Mouse (Mus musculus) small intestine, adult 2 months (tissue): Measurements from ENCODE around the gene Lst1. TPM values are rescaled to one million over a fixed set of nuclear protein-coding genes. Genes with fewer than 3 reads are reported as not detected.
A peak's percentile ranks its signal among the peaks of the same experiment; 100 is the strongest.

Source experiments
- H3K27ac ChIP-seq: fragments of 200-500 bp; 2 replicates; pipeline ENCODE4 v1.5.1; 2012; ENCODE audit warnings: low read depth, low read length, control low read depth, inconsistent platforms; ENCODE audit not compliant: insufficient read depth
- H3K27me3 ChIP-seq: fragments of 200-500 bp; 2 replicates; pipeline ENCODE4 v1.6.1; 2012; ENCODE audit warnings: mild to moderate bottlenecking, moderate library complexity, low read length, inconsistent platforms; ENCODE audit not compliant: control insufficient read depth, insufficient read depth
- H3K36me3 ChIP-seq: fragments of 200-500 bp; 2 replicates; pipeline ENCODE4 v1.6.1; 2012; ENCODE audit warnings: mild to moderate bottlenecking, low read length, control low read depth, inconsistent platforms; ENCODE audit not compliant: control insufficient read depth, insufficient read depth
- H3K4me1 ChIP-seq: fragments of 200-500 bp; 2 replicates; pipeline ENCODE4 v1.6.1; 2012; ENCODE audit warnings: low read length, inconsistent platforms, mixed read lengths; ENCODE audit not compliant: control insufficient read depth, insufficient read depth, insufficient read length
- H3K4me3 ChIP-seq: fragments of 200-500 bp; 2 replicates; pipeline ENCODE4 v1.5.1; 2012; ENCODE audit warnings: low read depth, mild to moderate bottlenecking, control low read depth, inconsistent platforms, low read length, moderate library complexity
- CTCF ChIP-seq: fragments of 200-500 bp; IDR thresholded peaks from 2 replicates; pipeline ENCODE4 v1.5.1; 2012; ENCODE audit warnings: low read depth, mild to moderate bottlenecking, control low read depth, inconsistent platforms, low read length, moderate library complexity, mixed read lengths; ENCODE audit not compliant: insufficient replicate concordance, insufficient read length; ENCODE audit errors: extremely low read depth
- POLR2A ChIP-seq: fragments of 200-500 bp; IDR thresholded peaks from 2 replicates; pipeline ENCODE4 v1.6.1; 2012; ENCODE audit warnings: low read depth, mild to moderate bottlenecking, control low read depth, inconsistent platforms, low read length, moderate library complexity
- WGBS: fragments of 180-500 bp; shearing (Covaris S2); methylation state at CpG from one replicate; pipeline ENCODE4 v1.1.7; 2018; 5-methylcytosine and 5-hydroxymethylcytosine counted together
- polyA plus RNA-seq: library from polyadenylated mRNA; depleted of rRNA; stranded (reverse); fragments of >200 nt; gene quantifications from 2 replicates; pipeline ENCODE4 v1.2.3, GENCODE M21; 2012

Gene Lst1
- polyA plus RNA-seq, 1 experiment = 18.8 TPM

DNA sequence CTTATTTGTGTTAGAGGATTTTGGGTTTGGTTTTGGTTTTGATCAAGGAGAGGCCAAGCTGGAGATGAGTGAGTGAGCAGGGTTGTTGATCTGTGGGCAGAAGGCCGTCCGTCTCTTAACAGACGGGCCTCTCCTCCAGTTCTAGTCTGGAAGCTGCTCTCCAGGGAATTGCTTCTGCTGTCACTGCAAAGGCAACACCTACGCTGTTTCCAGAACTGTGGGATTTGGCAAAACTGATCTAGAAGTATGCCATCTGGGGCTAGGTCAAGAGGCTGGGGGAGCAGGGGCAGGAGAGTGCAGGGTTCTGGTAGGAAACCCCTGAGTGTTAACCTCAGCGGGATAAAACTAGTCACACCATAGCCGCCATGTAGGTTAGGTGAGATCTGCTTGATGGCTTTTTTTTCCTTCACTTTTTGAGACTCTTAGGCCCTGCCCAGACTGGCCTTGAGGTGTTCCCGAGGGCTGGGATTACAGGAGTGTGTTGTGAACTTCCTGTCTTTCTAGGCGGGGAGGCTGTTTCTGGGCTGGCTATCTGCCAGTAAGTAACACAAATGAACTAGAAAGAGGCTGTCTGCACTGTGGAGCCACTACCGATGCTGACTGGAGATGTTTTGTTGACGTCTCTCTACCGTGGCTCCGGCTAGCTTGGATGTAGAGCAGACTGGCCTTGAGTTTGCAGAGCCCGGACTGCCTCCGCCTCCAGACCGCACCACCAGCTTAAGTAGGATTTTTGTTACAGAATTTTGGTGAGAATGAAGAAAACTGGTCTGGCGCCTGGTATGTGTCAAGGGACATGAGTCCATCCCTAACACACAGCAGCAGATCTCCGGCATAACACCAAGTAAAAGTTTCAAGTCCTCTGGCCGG lies 45.1 kb upstream of the Lst1 start, which contains the start of gene Atp6v1g2:
TSS of gene Atp6v1g2 (plus strand) at position 547 of the 867 bp plus-strand sequence.
- Histone ChIP-seq H3K4me3 (peak within 1 kb of the TSS; percentile 26), H3K36me3 (peaks cover 19% of the 10 kb centered on the region), H3K27ac (peak within 1 kb of the TSS; percentile 86), H3K4me1 (peaks cover 9% of the 10 kb centered on the region), H3K27me3 (no peaks in the 10 kb centered on the region)
- 28% methylated on average over 18 of the region's 18 CpGs for WGBS
- TF ChIP-seq POLR2A (no peak), CTCF (no peak; the same call in 1 of the 2 replicates)

DNA sequence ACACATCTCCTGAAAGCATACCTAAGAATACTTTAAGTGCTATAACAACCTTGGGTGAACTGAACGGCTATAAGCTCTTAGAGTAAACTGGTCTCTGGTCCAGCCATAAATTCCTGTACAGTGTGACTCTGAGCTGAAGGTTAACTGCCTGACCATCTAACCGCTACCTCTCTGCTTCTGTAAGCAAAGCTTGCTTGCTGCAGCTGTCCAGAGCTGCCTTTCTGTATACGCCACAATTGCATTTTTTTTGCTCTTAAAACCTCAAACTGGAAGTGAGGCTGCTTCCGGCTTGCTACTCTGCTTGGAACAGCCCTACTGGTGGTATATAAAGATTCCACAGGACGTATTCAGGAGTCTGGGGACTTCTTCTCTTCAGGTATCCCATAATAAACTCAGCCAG lies 44.4 kb upstream of the Lst1 start:
- Histone ChIP-seq H3K4me3 (no peak overlapping the region), H3K27ac (peak overlapping the region; percentile 86), H3K4me1 (peaks cover 9% of the 10 kb centered on the region), H3K27me3 (no peaks in the 10 kb centered on the region), H3K36me3 (peaks cover 22% of the 10 kb centered on the region)
- no peak for TF ChIP-seq POLR2A
- TF ChIP-seq CTCF = no peak
- 64% methylated on average over 5 of the region's 5 CpGs for WGBS

DNA sequence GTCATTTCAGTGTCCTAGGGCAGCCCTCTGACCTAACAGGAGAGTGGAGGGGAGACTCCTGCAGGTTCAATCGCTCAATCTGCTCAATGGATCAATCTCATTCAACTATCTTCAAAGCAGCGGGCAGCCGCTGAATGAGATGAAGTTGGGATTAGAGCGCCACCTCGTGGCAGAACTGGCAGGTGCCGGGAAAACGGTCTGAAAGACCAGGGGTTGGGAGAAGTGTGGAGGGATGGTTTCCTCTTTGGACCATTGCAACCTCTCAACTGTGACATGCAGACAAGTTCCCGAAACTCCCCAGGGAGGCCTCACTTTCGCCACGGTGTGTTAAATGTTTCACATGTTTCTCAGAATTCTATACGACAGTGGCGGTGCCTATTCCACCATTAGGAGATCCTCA lies 43.8 kb upstream of the Lst1 start:
- Histone ChIP-seq H3K27ac (peak overlapping the region; percentile 86; the same call in 1 of the 2 replicates), H3K4me1 (peaks cover 9% of the 10 kb centered on the region), H3K27me3 (no peaks in the 10 kb centered on the region), H3K4me3 (peak overlapping the region; percentile 14; the same call in 1 of the 2 replicates), H3K36me3 (peaks cover 27% of the 10 kb centered on the region)
- TF ChIP-seq CTCF (peak; percentile 91), POLR2A (no peak)
- 14% methylated on average over 12 of the region's 12 CpGs for WGBS

DNA sequence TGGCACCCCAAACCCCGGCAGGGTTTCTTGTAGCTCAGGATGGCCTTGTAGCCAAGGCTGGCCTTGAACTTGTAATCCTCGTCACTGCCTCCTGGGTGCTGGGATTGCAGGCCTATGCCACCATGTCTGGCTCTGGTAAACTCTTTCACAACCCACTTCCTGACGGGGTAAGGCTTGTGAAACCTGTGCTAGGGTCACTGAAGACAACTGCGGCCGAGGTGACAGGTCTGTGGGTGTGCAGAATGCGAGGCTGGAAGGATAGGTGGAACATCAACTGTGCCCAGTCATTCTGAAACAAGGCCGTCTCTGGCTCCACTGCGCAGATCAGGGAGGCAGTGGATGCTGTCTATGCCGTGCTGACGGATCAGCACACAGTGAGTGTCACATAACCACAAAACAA lies 42.8 kb upstream of the Lst1 start:
- H3K27ac ChIP-seq = no peak overlapping the region; the same call in 1 of the 2 replicates
- WGBS = 85% methylated on average over 10 of the region's 10 CpGs
- no peaks in the 10 kb centered on the region for H3K27me3 ChIP-seq
- H3K4me1 ChIP-seq = peaks cover 9% of the 10 kb centered on the region
- TF ChIP-seq POLR2A (no peak), CTCF (no peak)
- peaks cover 27% of the 10 kb centered on the region for H3K36me3 ChIP-seq
- H3K4me3 ChIP-seq = no peak overlapping the region

DNA sequence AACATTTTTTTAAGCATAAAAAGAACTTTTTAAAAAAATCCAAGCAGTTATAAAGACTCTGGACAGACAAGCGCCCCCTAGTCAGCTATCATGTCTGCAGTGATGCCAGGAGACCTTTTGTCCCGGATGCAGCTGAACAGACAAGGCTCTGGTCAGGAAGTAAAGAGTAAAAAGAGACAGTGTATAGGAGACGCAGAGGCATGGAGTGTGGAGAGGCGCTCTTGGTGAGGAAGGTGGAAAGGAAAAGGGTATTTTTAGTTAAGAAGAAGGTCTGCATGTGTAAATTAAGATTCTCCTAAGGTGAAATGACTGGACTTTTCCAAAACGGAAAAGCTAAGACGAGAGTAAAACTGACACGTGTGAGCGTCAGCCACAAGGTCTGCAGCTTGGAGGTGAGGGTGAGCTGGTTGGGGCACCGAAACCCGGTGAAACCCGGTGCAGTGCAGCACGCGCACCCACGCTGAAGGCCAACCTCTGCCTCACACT lies 38.4 kb upstream of the Lst1 start:
- Histone ChIP-seq H3K4me3 (no peak overlapping the region), H3K27ac (no peak overlapping the region), H3K36me3 (peaks cover 34% of the 10 kb centered on the region), H3K27me3 (no peaks in the 10 kb centered on the region), H3K4me1 (peaks cover 6% of the 10 kb centered on the region; the same call in 1 of the 2 replicates)
- TF ChIP-seq CTCF (no peak), POLR2A (no peak)
- 74% methylated on average over 14 of the region's 14 CpGs for WGBS

- Histone ChIP-seq H3K36me3 (peaks cover 28% of the 10 kb centered on the region), H3K4me3 (no peak overlapping the region), H3K27ac (no peak overlapping the region), H3K4me1 (peaks cover 8% of the 10 kb centered on the region; the same call in 1 of the 2 replicates), H3K27me3 (no peaks in the 10 kb centered on the region)
- TF ChIP-seq CTCF (no peak), POLR2A (no peak)
- 93% methylated on average over 5 of the region's 5 CpGs for WGBS
Measured at GRCm38 (mm10) chr17:35225456-35225855, 37.2 kb upstream of the Lst1 start.

GRCm38 (mm10) chr17:35224641-35225040 lies 36.4 kb upstream of the Lst1 start:
- peaks cover 13% of the 10 kb centered on the region for H3K4me1 ChIP-seq
- no peaks in the 10 kb centered on the region for H3K27me3 ChIP-seq
- H3K27ac ChIP-seq = no peak overlapping the region
- TF ChIP-seq POLR2A (no peak), CTCF (no peak)
- H3K4me3 ChIP-seq = no peak overlapping the region
- WGBS = 95% methylated on average over 4 of the region's 4 CpGs
- peaks cover 32% of the 10 kb centered on the region for H3K36me3 ChIP-seq
